Mouse (Mus musculus): ENCODE measurements around the gene Ccnjl.

Ccnjl gene

DNA sequence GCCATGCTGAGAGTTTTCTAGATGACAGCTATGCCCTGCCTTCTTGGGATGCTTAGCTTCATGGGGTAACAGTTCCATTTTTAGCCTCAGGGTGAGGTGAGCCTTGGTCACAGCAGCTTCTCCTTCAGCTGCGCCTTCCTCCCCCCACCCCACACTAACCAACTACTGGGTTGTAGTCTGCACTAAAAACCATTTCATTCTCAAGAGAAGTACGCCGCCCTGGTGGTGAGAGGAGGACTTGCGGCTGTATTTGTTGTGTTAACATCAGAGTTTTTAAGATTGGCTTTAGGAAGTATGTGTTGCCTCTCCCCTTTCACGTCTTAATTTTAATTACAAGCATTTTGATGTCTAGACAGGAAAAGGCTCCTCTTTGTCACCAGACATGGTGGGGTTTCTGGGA lies 39.7 kb downstream of the Ccnjl start:
- DNase-seq (ENCODE audit: low spot score in 2 of 2): no peak

DNA sequence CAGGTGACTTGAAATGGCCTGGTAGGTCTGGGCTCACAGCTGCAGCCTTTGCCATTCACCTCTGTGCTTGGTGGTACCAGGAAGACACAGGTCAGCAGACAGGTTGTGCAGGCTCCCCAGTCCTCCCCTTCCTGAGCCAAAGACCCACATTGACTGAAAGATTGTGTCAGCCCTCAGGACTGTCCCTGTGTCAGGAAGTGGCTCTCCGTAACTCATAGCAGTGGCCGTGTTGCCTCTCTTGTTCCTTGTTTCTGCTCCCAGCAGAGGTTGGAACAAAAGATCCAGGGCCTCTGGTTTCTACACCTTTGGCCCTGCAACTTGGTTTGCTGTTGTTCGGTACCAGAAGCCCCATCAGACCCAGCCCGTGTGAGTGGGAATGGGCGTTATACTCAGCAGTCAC lies 40.6 kb downstream of the Ccnjl start:
- no peak for DNase-seq (ENCODE audit: low spot score in 2 of 2)

DNA sequence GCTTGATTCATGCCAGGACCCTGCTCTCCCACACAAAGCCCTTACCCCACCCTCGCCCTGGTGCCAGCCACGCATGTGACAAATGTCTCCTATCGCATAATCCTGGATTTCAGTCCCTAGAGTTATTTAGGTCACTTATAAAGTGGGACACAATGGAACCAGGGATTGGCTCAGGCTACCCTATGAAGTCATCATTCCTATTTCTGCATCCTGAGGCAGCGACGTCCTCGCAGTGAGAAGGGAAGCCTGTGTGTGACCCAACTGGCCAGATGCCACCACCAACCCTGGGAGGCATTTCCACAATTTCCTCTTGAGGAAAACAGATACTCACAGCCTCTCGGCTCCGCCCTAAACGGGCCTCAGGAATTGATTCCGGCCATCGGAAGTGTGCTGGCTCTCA lies 41.0 kb downstream of the Ccnjl start:
- peak in 1 of 2 experiments; percentile 24 for DNase-seq (ENCODE audit: low spot score in 2 of 2)

DNA sequence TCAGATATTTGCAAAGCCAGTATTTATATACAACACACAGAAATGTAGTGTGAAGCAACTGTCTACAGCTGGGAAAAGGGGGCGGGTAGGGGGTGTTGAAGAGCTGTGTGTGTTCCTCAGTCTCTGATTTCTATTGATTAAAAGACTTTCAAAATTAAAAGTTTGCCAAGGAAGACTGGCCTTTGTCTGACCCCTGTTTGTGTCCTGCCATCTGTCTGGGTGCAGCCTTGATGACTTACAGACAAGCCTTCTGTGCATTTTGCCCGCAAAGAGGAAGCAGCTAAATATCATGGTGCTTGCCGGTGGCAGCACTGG lies 46.4 kb downstream of the Ccnjl start:
- DNase-seq (ENCODE audit: low spot score in 2 of 2): no peak

GRCm38 (mm10) chr11:43575376-43576151 lies 47.0 kb downstream of the Ccnjl start:
- DNase-seq (ENCODE audit: low spot score in 2 of 2): no peak

DNA sequence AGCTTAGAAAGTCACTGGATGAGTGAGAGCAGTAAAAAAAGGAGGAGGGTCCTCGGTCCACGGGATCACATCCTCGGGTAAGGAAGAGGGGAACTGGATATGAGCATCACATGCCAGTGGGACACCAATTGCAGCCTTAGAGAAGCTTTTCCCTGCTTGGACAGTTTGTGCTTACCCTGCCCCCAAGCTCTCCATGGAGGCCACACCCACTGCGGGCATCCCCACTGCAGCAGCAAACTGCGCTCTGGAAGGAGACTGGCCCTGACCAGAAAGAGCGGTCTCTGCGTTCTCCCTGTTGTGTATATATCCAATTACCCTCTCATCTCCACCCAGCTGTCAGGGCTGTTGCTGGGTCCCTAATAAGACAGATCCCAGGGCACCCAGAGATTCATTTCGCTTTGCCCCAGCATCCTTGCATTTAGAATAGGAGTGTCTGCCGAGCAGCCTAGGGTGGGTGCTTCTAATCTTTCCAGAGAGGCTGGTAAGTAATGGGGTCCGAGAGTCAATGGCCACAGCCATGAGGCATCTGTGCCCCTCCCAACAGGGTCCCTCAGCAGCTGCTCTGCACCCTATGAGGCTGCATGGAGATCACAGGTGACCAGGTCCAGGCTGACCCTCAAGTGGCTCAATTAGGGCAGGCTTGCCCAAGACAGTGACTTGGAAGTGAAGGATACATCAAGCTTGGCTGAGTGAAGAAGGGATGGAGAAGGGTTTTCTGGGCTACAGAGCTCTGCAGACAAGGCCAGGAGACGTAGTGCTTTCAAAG lies 49.3 kb downstream of the Ccnjl start:
- no peak for DNase-seq (ENCODE audit: low spot score in 2 of 2)

- DNase-seq (ENCODE audit: low spot score in 2 of 2): no peak
These were observed 56.8 kb downstream of the Ccnjl start for GRCm38 (mm10) chr11:43585211-43586005.

DNA sequence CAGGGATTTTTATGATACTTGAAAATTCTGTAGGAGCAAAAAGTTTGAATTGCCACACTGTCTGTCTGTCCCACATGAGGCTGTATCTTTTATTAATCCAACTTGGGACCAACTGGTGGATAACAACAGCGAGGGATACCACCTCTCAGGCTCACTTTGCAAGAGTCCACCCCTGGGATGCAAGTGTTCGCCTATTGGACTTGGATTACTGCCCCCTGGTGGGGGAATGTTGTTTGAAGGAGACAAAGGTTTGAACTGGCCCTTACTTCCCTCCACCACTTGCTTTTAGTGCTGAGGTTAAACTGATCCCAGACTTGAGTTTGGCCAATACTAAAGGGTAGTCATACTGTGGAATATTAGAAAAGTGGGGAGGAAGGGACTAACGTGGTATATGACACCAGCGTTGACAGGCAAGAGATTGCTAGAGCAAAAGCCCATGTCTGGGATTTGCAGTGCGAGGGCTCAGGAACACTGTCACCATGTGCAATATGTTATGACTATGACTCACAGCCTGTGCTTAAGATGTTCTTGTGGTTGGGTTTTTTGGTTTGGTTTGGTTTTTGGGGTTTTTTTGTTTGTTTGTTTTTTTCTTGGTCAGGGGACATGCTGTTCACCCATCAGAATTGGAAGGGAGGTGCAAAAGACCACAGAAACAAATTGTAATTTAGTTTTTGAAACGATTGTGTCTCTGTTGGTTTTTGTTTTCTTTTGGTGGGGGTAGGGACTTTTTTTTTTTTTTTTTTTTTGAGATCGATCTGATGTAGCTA lies 57.9 kb downstream of the Ccnjl start, which contains the start of gene 4933415A04Rik:
Gene 4933415A04Rik, plus strand, starts transcription at position 717 of the 767 bp plus-strand sequence.
- DNase-seq (ENCODE audit: low spot score in 2 of 2): no peak

- DNase-seq (ENCODE audit: low spot score in 2 of 2): no peak
These were observed 61.0 kb downstream of the Ccnjl start for GRCm38 (mm10) chr11:43589530-43590072.

DNA sequence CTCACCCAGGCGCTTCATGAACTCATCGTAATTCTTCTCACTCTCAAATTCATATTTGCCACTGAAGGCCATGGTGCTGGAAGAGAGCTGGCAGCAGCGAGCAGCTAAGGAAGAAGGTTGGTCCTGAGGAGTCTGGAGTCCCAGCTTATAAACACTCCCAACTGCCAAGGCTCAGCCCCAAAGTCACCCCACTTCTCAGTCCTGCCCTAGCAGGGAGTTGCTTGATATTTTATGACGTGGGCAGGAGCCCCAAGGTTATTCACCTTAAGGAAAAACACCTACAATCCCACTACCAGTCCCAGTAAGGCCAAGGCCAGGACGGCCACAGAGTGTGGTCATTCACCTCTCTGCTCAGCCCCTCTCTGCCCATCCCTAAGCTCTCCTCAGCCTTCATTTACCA lies 72.9 kb downstream of the Ccnjl start, which contains the start of gene Fabp6:
Gene Fabp6, minus strand, starts transcription at position 101 of the 400 bp plus-strand sequence.
- DNase-seq (ENCODE audit: low spot score in 2 of 2): no peak

GRCm38 (mm10) chr11:43604207-43604606 lies 75.6 kb downstream of the Ccnjl start:
- DNase-seq (ENCODE audit: low spot score in 2 of 2): no peak

DNA sequence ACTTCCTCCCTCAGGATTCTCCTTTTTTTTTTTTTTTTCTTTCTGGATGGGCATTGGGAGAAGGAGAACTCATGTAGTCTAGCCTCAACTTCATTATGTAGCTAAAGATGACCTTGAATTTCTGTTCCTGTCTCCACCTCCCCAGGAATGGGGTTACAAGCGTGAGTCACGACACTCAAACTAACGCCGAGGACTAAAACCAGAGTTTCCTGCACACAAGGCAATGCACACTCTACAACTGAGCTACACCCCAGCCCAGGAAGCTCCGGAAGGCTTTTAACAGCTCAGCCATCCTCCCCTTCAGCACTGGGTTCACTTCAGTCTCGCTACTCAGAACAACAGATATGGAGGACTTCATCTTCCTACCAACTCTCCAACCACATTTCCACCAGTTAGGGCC lies 76.3 kb downstream of the Ccnjl start:
- no peak for DNase-seq (ENCODE audit: low spot score in 2 of 2)

GRCm38 (mm10) chr11:43605859-43606258 lies 77.3 kb downstream of the Ccnjl start:
- DNase-seq (ENCODE audit: low spot score in 2 of 2): no peak

- no peak for DNase-seq (ENCODE audit: low spot score in 2 of 2)
These were observed 79.9 kb downstream of the Ccnjl start for GRCm38 (mm10) chr11:43608440-43608839.

GRCm38 (mm10) chr11:43610006-43610661 lies 81.5 kb downstream of the Ccnjl start:
- DNase-seq (ENCODE audit: low spot score in 2 of 2): no peak

GRCm38 (mm10) chr11:43610662-43611033 lies 82.1 kb downstream of the Ccnjl start:
- no peak for DNase-seq (ENCODE audit: low spot score in 2 of 2)

DNA sequence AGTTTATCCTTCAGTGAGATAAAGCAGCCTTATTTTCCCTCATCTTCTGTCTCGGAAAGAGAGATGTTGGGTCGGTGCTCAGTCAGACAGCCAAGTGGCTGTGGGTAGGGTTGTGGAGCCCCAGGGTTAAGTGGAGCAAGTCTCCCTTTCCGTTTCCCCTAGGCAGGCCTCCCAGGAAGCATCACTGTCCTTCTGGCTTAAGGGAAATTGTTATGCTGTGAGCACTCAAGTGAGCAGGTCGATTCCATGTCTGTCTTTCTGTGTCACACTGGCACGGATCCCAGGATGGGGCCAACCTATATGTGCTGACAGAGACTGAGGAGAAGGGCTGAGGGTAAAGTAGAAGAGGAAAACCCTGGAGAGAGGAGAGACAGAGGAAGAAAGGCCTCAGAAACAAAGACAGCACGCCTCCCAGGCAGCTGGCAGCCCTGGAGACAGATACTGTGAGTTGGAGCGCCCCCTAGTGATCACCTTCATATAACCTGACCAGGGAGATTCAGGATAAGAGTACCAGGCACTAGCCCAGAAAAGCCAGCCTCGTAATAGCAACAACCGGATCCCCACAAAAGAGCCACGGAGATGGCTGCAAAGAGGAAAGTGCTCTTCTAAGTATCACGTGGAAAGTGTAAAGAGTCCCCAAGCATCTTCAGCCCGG lies 84.4 kb downstream of the Ccnjl start:
- peak; percentile 65 to 73 for DNase-seq (ENCODE audit: low spot score in 2 of 2)

GRCm38 (mm10) chr11:43617924-43618323 lies 89.3 kb downstream of the Ccnjl start:
- no peak for DNase-seq (ENCODE audit: low spot score in 2 of 2)

DNA sequence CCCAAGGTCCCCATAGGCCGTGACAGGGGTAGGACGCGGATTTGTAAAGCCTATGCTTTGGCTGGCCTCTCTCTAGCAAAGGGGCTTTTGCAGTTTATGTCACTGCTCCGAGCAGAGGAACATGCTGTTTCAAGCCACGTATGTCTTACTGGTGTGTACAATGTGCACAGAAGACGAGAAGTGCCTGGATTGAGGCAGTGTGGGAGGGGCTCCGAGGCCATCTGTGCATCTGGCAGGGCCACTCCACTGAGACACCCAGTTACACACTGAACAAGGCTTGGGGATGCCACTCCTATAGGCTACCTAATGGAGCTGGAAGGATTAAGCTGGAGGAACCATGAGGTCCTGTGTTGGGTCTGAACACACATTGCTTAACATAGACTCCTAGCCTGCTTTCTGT lies 89.8 kb downstream of the Ccnjl start:
- DNase-seq (ENCODE audit: low spot score in 2 of 2): no peak

GRCm38 (mm10) chr11:43621769-43622168 lies 93.2 kb downstream of the Ccnjl start:
- no peak for DNase-seq (ENCODE audit: low spot score in 2 of 2)

Data from right cerebral cortex, postnatal 36 days (tissue).